Mouse (Mus musculus): ENCODE measurements around the gene Creb3l2.

DNA sequence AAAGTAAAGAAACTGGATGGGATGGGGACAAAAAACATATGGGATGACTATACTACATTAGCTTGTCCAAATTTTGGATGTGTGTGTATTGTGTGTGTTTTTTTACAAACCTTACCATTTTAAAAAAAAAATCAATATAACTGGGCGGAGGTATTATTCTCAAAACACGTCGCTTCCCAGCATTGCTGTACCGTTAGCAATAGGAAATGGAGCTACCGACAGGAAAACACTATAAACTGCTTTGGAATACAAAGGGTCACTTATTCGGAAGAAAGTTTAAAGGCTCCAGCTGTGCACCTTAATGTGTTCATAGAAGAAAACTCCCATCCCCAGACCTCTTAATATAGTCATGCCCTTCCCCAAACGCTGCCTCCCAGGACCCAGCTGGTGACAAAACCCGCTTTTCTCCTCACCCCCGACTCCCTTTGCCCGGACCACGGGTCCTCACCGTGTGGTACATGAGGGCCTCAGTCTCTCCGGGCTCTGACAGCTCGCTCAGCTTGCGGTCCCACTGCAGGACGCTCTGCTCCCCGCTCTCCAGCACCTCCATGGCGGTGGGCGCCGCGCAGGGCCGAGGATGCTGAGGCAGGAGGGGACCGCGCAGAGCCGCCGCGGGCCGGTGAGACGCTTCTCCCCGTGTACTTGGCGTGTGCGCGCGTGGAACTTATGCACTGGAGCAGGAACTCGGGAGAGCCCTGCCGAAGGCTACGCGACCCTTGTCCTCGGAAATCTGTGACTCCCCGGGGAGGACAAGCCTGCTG lies 515 bp downstream of the Creb3l2 start:
- no peak for TF ChIP-seq CTCF (IDR thresholded peaks at IDR 0.05; ENCODE audit: low read depth, low read length)
- TF ChIP-seq POLR2A (IDR thresholded peaks at IDR 0.05; ENCODE audit: borderline replicate concordance, low read depth, low read length): no peak
